Mouse (Mus musculus) bone marrow, adult 2 months (tissue): ENCODE results near the gene G430095P16Rik.

Experiments used
- CTCF ChIP-seq: fragments of 200-500 bp; IDR thresholded peaks from 2 replicates; pipeline ENCODE4 v1.5.1; 2011; ENCODE audit warnings: low read length, control low read depth; ENCODE audit not compliant: control insufficient read depth, insufficient read depth
- POLR2A ChIP-seq: fragments of 200-500 bp; IDR thresholded peaks from 2 replicates; pipeline ENCODE4 v1.6.1; 2011; ENCODE audit warnings: low read depth, mild to moderate bottlenecking, control low read depth, low read length, borderline replicate concordance; ENCODE audit not compliant: control insufficient read depth

DNA sequence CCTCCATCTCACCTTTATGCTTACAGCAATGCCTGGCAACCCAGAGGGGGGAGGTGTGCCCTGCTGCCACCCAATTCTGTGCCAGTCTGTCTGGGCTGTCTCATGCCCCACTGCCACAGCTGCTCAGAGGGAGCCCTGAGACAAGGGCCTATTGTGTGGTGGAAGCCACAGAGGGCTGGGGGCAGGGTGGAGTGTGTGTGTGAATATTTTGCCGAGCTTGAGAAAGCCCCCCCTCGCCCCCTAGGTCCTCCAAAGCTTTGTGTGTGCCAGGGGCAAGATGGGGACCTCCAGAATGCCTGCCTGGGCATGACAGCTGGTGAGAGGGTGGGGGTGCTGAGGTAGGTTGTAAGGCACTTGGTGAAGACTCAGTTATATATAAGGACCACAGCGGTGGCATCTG is 5.7 kb downstream of the G430095P16Rik start:
- no peak for TF ChIP-seq POLR2A
- no peak for TF ChIP-seq CTCF
